ENCODE assay signal across 23 mouse cellular contexts in genomic region chr4:104570523-104570922, GRCm38 (mm10).
DNase-seq lines count a peak whose midpoint lies in the region; ATAC-seq and TF ChIP-seq lines count a peak whose summit lies in the region.
"Had no signal": no experiment of that assay in that cellular context is flagged by ENCODE, and none has a peak within 500 bp of the region (broad histone marks: within the 10 kb centered on the region; RNA-seq: fewer than 3 reads in every experiment).

No protein-coding gene starts in this region.

- no peaks in the 10 kb centered on the region for H3K36me3 ChIP-seq in forebrain, postnatal 0 days (ENCODE audit: insufficient read depth)
- no peaks in the 10 kb centered on the region for H3K36me3 ChIP-seq in forebrain, embryonic 16.5 days (ENCODE audit: control insufficient read depth, insufficient read depth)
- no peaks in the 10 kb centered on the region for H3K36me3 ChIP-seq in midbrain, embryonic 15.5 days (replicated peaks)
- H3K36me3 ChIP-seq in midbrain, embryonic 10.5 days = no peaks in the 10 kb centered on the region
- H3K36me3 ChIP-seq: embryonic facial prominence, embryonic 10.5 days; forebrain, embryonic 15.5 days; G1E; heart, embryonic 10.5 days; liver, embryonic 13.5 days had no signal

- no peak overlapping the region for H3K4me2 ChIP-seq in forebrain, postnatal 0 days (ENCODE audit: low read depth)
- no peak overlapping the region for H3K4me2 ChIP-seq in forebrain, embryonic 16.5 days (ENCODE audit: low read length)
- no peak overlapping the region for H3K4me2 ChIP-seq in midbrain, embryonic 15.5 days
- H3K4me2 ChIP-seq: forebrain, embryonic 15.5 days; liver, embryonic 13.5 days had no signal

- no peak for DNase-seq in forebrain, postnatal 0 days
- no peak for DNase-seq in layer of hippocampus, adult 2 months (ENCODE audit: low spot score in 2 of 2)
- DNase-seq in layer of hippocampus, postnatal 10 days (ENCODE audit: low spot score in 2 of 2) = no peak
- DNase-seq in midbrain, embryonic 10.5 days (ENCODE audit: low spot score) = no peak
- DNase-seq in cerebellum, adult 9-11 months = no peak
- no peak for DNase-seq in layer of hippocampus, adult 18-20 months (ENCODE audit: low spot score in 2 of 2)
- DNase-seq: adrenal gland, postnatal 10 days; cerebellum, adult 8-10 months; gastrocnemius, adult 2 months; heart, postnatal 36 days; kidney, postnatal 10 days; left cerebral cortex, postnatal 4 days; liver, embryonic 13.5 days; right cerebral cortex, adult 18-20 months had no signal

- no peak overlapping the region for H3K9ac ChIP-seq in forebrain, postnatal 0 days
- H3K9ac ChIP-seq in forebrain, embryonic 16.5 days (replicated peaks; ENCODE audit: low read depth, low read length) = no peak overlapping the region
- H3K9ac ChIP-seq in midbrain, embryonic 15.5 days = no peak overlapping the region
- H3K9ac ChIP-seq: forebrain, embryonic 15.5 days; liver, embryonic 13.5 days had no signal

- H3K4me1 ChIP-seq in forebrain, postnatal 0 days (ENCODE audit: insufficient read depth) = no peaks in the 10 kb centered on the region
- H3K4me1 ChIP-seq in forebrain, embryonic 16.5 days (replicated peaks; ENCODE audit: control insufficient read depth, insufficient read depth, low read length) = no peaks in the 10 kb centered on the region
- H3K4me1 ChIP-seq in midbrain, embryonic 15.5 days = peaks cover 18% of the 10 kb centered on the region
- H3K4me1 ChIP-seq in midbrain, embryonic 10.5 days = peaks cover 12% of the 10 kb centered on the region
- H3K4me1 ChIP-seq: embryonic facial prominence, embryonic 10.5 days; heart, embryonic 10.5 days; liver, embryonic 13.5 days had no signal

- no peak for ATAC-seq in forebrain, postnatal 0 days
- no peak for ATAC-seq in forebrain, embryonic 16.5 days
- ATAC-seq in midbrain, embryonic 15.5 days (replicated peaks) = 0 out of 2 replicates have a peak, but pooled peaks have one; percentile 14
- ATAC-seq: forebrain, embryonic 15.5 days; inflammation-experienced regulatory T-cells, adult 6 months had no signal

- peak; percentile 49 for TF ChIP-seq CTCF in forebrain, postnatal 0 days (IDR thresholded peaks at IDR 0.05; ENCODE audit: low read depth)
- peak; percentile 60 for TF ChIP-seq CTCF in layer of hippocampus, adult 2 months (conservative IDR thresholded peaks at IDR 0.05)

- WGBS in forebrain, postnatal 0 days = 71% methylated on average over 4 of the region's 4 CpGs
- WGBS in forebrain, embryonic 16.5 days = 72% methylated on average over 4 of the region's 4 CpGs
- WGBS in midbrain, embryonic 15.5 days = 77% methylated on average over 4 of the region's 4 CpGs
- 82% methylated on average over 4 of the region's 4 CpGs for WGBS in midbrain, embryonic 10.5 days

- no peak overlapping the region for H3K27ac ChIP-seq in forebrain, postnatal 0 days (ENCODE audit: low read depth, low read length)
- no peak overlapping the region for H3K27ac ChIP-seq in forebrain, embryonic 16.5 days (ENCODE audit: low read length)
- H3K27ac ChIP-seq in layer of hippocampus, adult 2 months = no peak overlapping the region
- H3K27ac ChIP-seq in midbrain, embryonic 15.5 days = no peak overlapping the region
- no peak overlapping the region for H3K27ac ChIP-seq in midbrain, embryonic 10.5 days (replicated peaks)
- H3K27ac ChIP-seq: embryonic facial prominence, embryonic 10.5 days; forebrain, embryonic 15.5 days; gastrocnemius, adult 2 months; heart, embryonic 10.5 days; liver, embryonic 13.5 days had no signal

- H3K9me3 ChIP-seq in forebrain, postnatal 0 days (ENCODE audit: low read length) = no peaks in the 10 kb centered on the region
- H3K9me3 ChIP-seq in forebrain, embryonic 16.5 days (ENCODE audit: control insufficient read depth, low read length) = no peaks in the 10 kb centered on the region
- H3K9me3 ChIP-seq in midbrain, embryonic 15.5 days = no peaks in the 10 kb centered on the region
- H3K9me3 ChIP-seq in midbrain, embryonic 10.5 days (replicated peaks) = no peaks in the 10 kb centered on the region
- H3K9me3 ChIP-seq: embryonic facial prominence, embryonic 10.5 days; forebrain, embryonic 15.5 days; heart, embryonic 10.5 days; liver, embryonic 13.5 days had no signal

- H3K27me3 ChIP-seq in forebrain, postnatal 0 days (ENCODE audit: insufficient read depth, low read length) = no peaks in the 10 kb centered on the region
- no peaks in the 10 kb centered on the region for H3K27me3 ChIP-seq in forebrain, embryonic 16.5 days (replicated peaks; ENCODE audit: control insufficient read depth, insufficient read depth, low read length)
- no peaks in the 10 kb centered on the region for H3K27me3 ChIP-seq in midbrain, embryonic 15.5 days (replicated peaks)
- H3K27me3 ChIP-seq in midbrain, embryonic 10.5 days (ENCODE audit: low read depth, poor library complexity, severe bottlenecking) = no peaks in the 10 kb centered on the region
- H3K27me3 ChIP-seq: forebrain, embryonic 15.5 days; liver, embryonic 13.5 days had no signal

- H3K4me3 ChIP-seq in forebrain, postnatal 0 days (ENCODE audit: low read depth, low read length) = no peak overlapping the region
- H3K4me3 ChIP-seq in forebrain, embryonic 16.5 days (replicated peaks; ENCODE audit: low read length) = no peak overlapping the region
- H3K4me3 ChIP-seq in layer of hippocampus, adult 2 months = no peak overlapping the region
- no peak overlapping the region for H3K4me3 ChIP-seq in midbrain, embryonic 15.5 days
- no peak overlapping the region for H3K4me3 ChIP-seq in midbrain, embryonic 10.5 days
- H3K4me3 ChIP-seq: embryonic facial prominence, embryonic 10.5 days; erythroblast, embryonic 14.5 days; forebrain, embryonic 15.5 days; gastrocnemius, adult 2 months; heart, embryonic 10.5 days; liver, embryonic 13.5 days; myocyte had no signal
